Mouse (Mus musculus) megakaryocyte, adult 5-6 weeks (primary cell): ENCODE results near the gene Specc1l. TPM values are rescaled to one million over a fixed set of nuclear protein-coding genes. Genes with fewer than 3 reads are reported as not detected.

ENCODE experiments used
- ATAC-seq: 2 replicates; pipeline ENCODE4 v1.8.0; 2016; ENCODE audit warnings: mild to moderate bottlenecking, inconsistent platforms; ENCODE audit not compliant: poor library complexity, severe bottlenecking
- total RNA-seq, 2 experiments: library from RNA; stranded (forward) in 1 of 2; stranded (reverse) in 1 of 2; fragments of 153-499, 151-499 nt in 1 of 2; fragments of 221-1000, 200-1000 nt in 1 of 2; gene quantifications; 2 replicates each; pipeline versions ENCODE4 v1.2.3 to v1.2.4; 2015 to 2017

The Specc1l gene
- total RNA-seq, 2 experiments from 2014 or later, result 22.4 to 26.1 TPM

GRCm38 (mm10) chr10:75222611-75222998, 10.7 kb downstream of the Specc1l start:
- peak; percentile 87 for ATAC-seq

- no peak for ATAC-seq
These were observed 12.3 kb downstream of the Specc1l start for GRCm38 (mm10) chr10:75224154-75224553.

GRCm38 (mm10) chr10:75224630-75225029, 12.8 kb downstream of the Specc1l start:
- no peak for ATAC-seq

GRCm38 (mm10) chr10:75227381-75227780, 15.5 kb downstream of the Specc1l start:
- no peak for ATAC-seq

GRCm38 (mm10) chr10:75230572-75230971, 18.7 kb downstream of the Specc1l start:
- no peak for ATAC-seq

GRCm38 (mm10) chr10:75231876-75232275, 20.0 kb downstream of the Specc1l start:
- no peak for ATAC-seq

GRCm38 (mm10) chr10:75232612-75233155, 20.8 kb downstream of the Specc1l start:
- no peak for ATAC-seq

- ATAC-seq, result no peak
These were observed 21.6 kb downstream of the Specc1l start for GRCm38 (mm10) chr10:75233489-75233888.

- no peak for ATAC-seq
These were observed 23.9 kb downstream of the Specc1l start for GRCm38 (mm10) chr10:75235726-75236125.

GRCm38 (mm10) chr10:75236156-75236555, 24.3 kb downstream of the Specc1l start:
- ATAC-seq, result no peak

- ATAC-seq, result no peak
These were observed 25.3 kb downstream of the Specc1l start for GRCm38 (mm10) chr10:75237166-75237565.

GRCm38 (mm10) chr10:75240583-75241250, 28.8 kb downstream of the Specc1l start:
- ATAC-seq, result no peak

GRCm38 (mm10) chr10:75245806-75246205, 33.9 kb downstream of the Specc1l start:
- ATAC-seq, result no peak

GRCm38 (mm10) chr10:75246331-75246730, 34.5 kb downstream of the Specc1l start:
- no peak for ATAC-seq

GRCm38 (mm10) chr10:75251011-75251410, 39.1 kb downstream of the Specc1l start:
- ATAC-seq, result no peak

- no peak for ATAC-seq
These were observed 40.6 kb downstream of the Specc1l start for GRCm38 (mm10) chr10:75252301-75253022.

GRCm38 (mm10) chr10:75255091-75255490, 43.2 kb downstream of the Specc1l start:
- peak; percentile 64 for ATAC-seq

- no peak for ATAC-seq
These were observed 45.5 kb downstream of the Specc1l start for GRCm38 (mm10) chr10:75257401-75257800.

GRCm38 (mm10) chr10:75258241-75258640, 46.4 kb downstream of the Specc1l start:
- peak; percentile 97 for ATAC-seq

- ATAC-seq, result no peak
These were observed 49.4 kb downstream of the Specc1l start for GRCm38 (mm10) chr10:75261268-75261667.

- no peak for ATAC-seq
These were observed 53.2 kb downstream of the Specc1l start for GRCm38 (mm10) chr10:75264993-75265555.

- peak; percentile 86 for ATAC-seq
These were observed 61.1 kb downstream of the Specc1l start for GRCm38 (mm10) chr10:75273020-75273419.
